Comparison of ENCODE assay signal across 12 mouse cellular contexts in genomic region chr5:113214455-113214854, GRCm38 (mm10). TPM values are rescaled to one million over a fixed set of nuclear protein-coding genes. Genes with fewer than 3 reads are reported as not detected.
DNase-seq lines count a peak whose midpoint lies in the region; ATAC-seq and TF ChIP-seq lines count a peak whose summit lies in the region.
"Had no signal": no experiment of that assay in that cellular context is flagged by ENCODE, and none has a peak within 500 bp of the region (broad histone marks: within the 10 kb centered on the region; RNA-seq: fewer than 3 reads in every experiment).

No protein-coding gene starts in this region.

- H3K4me1 ChIP-seq in heart, embryonic 15.5 days (replicated peaks): peaks cover 22% of the 10 kb centered on the region
- peaks cover 8% of the 10 kb centered on the region; the same call in 1 of the 2 replicates for H3K4me1 ChIP-seq in intestine, postnatal 0 days (replicated peaks; ENCODE audit: control insufficient read depth, insufficient read depth, low read length)
- peaks cover 36% of the 10 kb centered on the region for H3K4me1 ChIP-seq in midbrain, embryonic 10.5 days
- no peaks in the 10 kb centered on the region for H3K4me1 ChIP-seq in thymus, adult 2 months (replicated peaks; ENCODE audit: control insufficient read depth, insufficient read depth, low read length)

- peak; percentile 54 for DNase-seq in adrenal gland, postnatal 10 days
- DNase-seq in adrenal gland, postnatal 4 days (ENCODE audit: low spot score in 2 of 2): no peak
- peak; percentile 98 for DNase-seq in 416B (ENCODE audit: low read depth)
- peak; percentile 80 to 91 for DNase-seq in kidney, postnatal 25 days
- no peak for DNase-seq in midbrain, embryonic 10.5 days (ENCODE audit: low spot score)
- no peak for DNase-seq in thymus, adult 2 months
- DNase-seq: B cell, adult 2 months had no signal

- H3K9me3 ChIP-seq in heart, embryonic 15.5 days (replicated peaks): no peaks in the 10 kb centered on the region
- no peaks in the 10 kb centered on the region for H3K9me3 ChIP-seq in intestine, postnatal 0 days (ENCODE audit: control insufficient read depth)
- H3K9me3 ChIP-seq in midbrain, embryonic 10.5 days (replicated peaks): no peaks in the 10 kb centered on the region
- H3K9me3 ChIP-seq: neural tube, embryonic 13.5 days had no signal

- H3K36me3 ChIP-seq in heart, embryonic 15.5 days: no peaks in the 10 kb centered on the region
- peaks cover 5% of the 10 kb centered on the region; the same call in 1 of the 2 replicates for H3K36me3 ChIP-seq in intestine, postnatal 0 days (ENCODE audit: control insufficient read depth, insufficient read depth)
- H3K36me3 ChIP-seq in midbrain, embryonic 10.5 days: no peaks in the 10 kb centered on the region
- H3K36me3 ChIP-seq in thymus, adult 2 months (ENCODE audit: control insufficient read depth, insufficient read depth, low read length): no peaks in the 10 kb centered on the region
- H3K36me3 ChIP-seq: neural tube, embryonic 13.5 days had no signal

- H3K27ac ChIP-seq in heart, embryonic 15.5 days: 0 out of 2 replicates have a peak overlapping the region, but pooled peaks have one; percentile 27
- H3K27ac ChIP-seq in intestine, postnatal 0 days (ENCODE audit: low read depth, low read length): no peak overlapping the region
- H3K27ac ChIP-seq in midbrain, embryonic 10.5 days (replicated peaks): no peak overlapping the region
- no peak overlapping the region for H3K27ac ChIP-seq in thymus, adult 2 months (ENCODE audit: control insufficient read depth, insufficient read depth, low read length)
- H3K27ac ChIP-seq: neural tube, embryonic 13.5 days had no signal

- TF ChIP-seq CTCF in intestine, postnatal 0 days (IDR thresholded peaks at IDR 0.05; ENCODE audit: low read depth): no peak
- TF ChIP-seq CTCF in thymus, adult 2 months (IDR thresholded peaks at IDR 0.05; ENCODE audit: borderline replicate concordance, control insufficient read depth, extremely low read depth, insufficient read depth, low read length, poor library complexity): no peak

- no peak overlapping the region for H3K4me3 ChIP-seq in heart, embryonic 15.5 days
- H3K4me3 ChIP-seq in intestine, postnatal 0 days (ENCODE audit: low read depth, low read length): no peak overlapping the region
- H3K4me3 ChIP-seq in midbrain, embryonic 10.5 days: no peak overlapping the region
- no peak overlapping the region for H3K4me3 ChIP-seq in thymus, adult 2 months (ENCODE audit: control insufficient read depth, insufficient read depth, low read length)
- H3K4me3 ChIP-seq: neural tube, embryonic 13.5 days had no signal

- 47% methylated on average over 11 of the region's 11 CpGs for whole genome bisulfite sequencing in heart, embryonic 15.5 days
- WGBS in intestine, postnatal 0 days: 51% methylated on average over 11 of the region's 11 CpGs
- 88% methylated on average over 11 of the region's 11 CpGs for WGBS in midbrain, embryonic 10.5 days
- WGBS in thymus, adult 2 months: 53% methylated on average over 11 of the region's 11 CpGs

- H3K27me3 ChIP-seq in heart, embryonic 15.5 days: peaks cover 9% of the 10 kb centered on the region
- no peaks in the 10 kb centered on the region for H3K27me3 ChIP-seq in intestine, postnatal 0 days (replicated peaks; ENCODE audit: control insufficient read depth, insufficient read depth, low read length)
- H3K27me3 ChIP-seq in midbrain, embryonic 10.5 days (ENCODE audit: low read depth, poor library complexity, severe bottlenecking): peaks cover 7% of the 10 kb centered on the region; the same call in 1 of the 2 replicates
- H3K27me3 ChIP-seq in thymus, adult 2 months (ENCODE audit: control insufficient read depth, insufficient read depth, low read length): no peaks in the 10 kb centered on the region

- no peak overlapping the region for H3K9ac ChIP-seq in heart, embryonic 15.5 days
- H3K9ac ChIP-seq in intestine, postnatal 0 days (ENCODE audit: low read depth, low read length): no peak overlapping the region
- H3K9ac ChIP-seq: neural tube, embryonic 13.5 days had no signal

- TF ChIP-seq POLR2A in thymus, adult 2 months (IDR thresholded peaks at IDR 0.05; ENCODE audit: control insufficient read depth, extremely low read depth, insufficient read depth, low read length, poor library complexity): no peak

- H3K4me2 ChIP-seq in heart, embryonic 15.5 days: no peak overlapping the region
- no peak overlapping the region for H3K4me2 ChIP-seq in intestine, postnatal 0 days (replicated peaks; ENCODE audit: low read depth)
- H3K4me2 ChIP-seq: neural tube, embryonic 13.5 days had no signal

- no peak for ATAC-seq in heart, embryonic 15.5 days (replicated peaks; ENCODE audit: insufficient number of reproducible peaks, insufficient read depth, low FRiP score, low read depth)
- no peak for ATAC-seq in intestine, postnatal 0 days

RNA-seq across cellular contexts. Expression of gene 2900026A02Rik, which starts 6.6 kb away (rescaled TPM):
- 10 to 100 TPM; 23.0 to 23.1 TPM for total RNA-seq in adrenal gland, postnatal 10 days (2021)
- total RNA-seq in adrenal gland, postnatal 4 days (2021): 10 to 100 TPM; 21.2 to 23.3 TPM
- 14.1 and 17.4 TPM in 2 replicates for polyA plus RNA-seq in heart, embryonic 15.5 days (2015; fragmentation: Nextera tagmentation; extraction: Ambion mirVana)
- 8.0 and 10.4 TPM in 2 replicates for polyA plus RNA-seq in intestine, postnatal 0 days (2015; fragmentation: Nextera tagmentation; extraction: Ambion mirVana)
- 2.7 and 2.9 TPM in 2 replicates for polyA plus RNA-seq in midbrain, embryonic 10.5 days (2016; fragmentation: Nextera tagmentation; extraction: Ambion mirVana)
- polyA plus RNA-seq in thymus, adult 2 months (2012; rRNA removed): 6.9 and 7.8 TPM in 2 replicates

RNA-seq across cellular contexts. Expression of gene Tmem211, which starts 12.3 kb away (rescaled TPM):
- not detected for total RNA-seq in adrenal gland, postnatal 10 days (2021)
- not detected for total RNA-seq in adrenal gland, postnatal 4 days (2021)
- not detected in 2 replicates for polyA plus RNA-seq in heart, embryonic 15.5 days (2015; fragmentation: Nextera tagmentation; extraction: Ambion mirVana)
- polyA plus RNA-seq in intestine, postnatal 0 days (2015; fragmentation: Nextera tagmentation; extraction: Ambion mirVana): not detected in 2 replicates
- 0.10 TPM in 1 of 2 replicates, not detected in the other for polyA plus RNA-seq in midbrain, embryonic 10.5 days (2016; fragmentation: Nextera tagmentation; extraction: Ambion mirVana)
- 0.10 TPM in 1 of 2 replicates, not detected in the other for polyA plus RNA-seq in thymus, adult 2 months (2012; rRNA removed)
- polyA plus RNA-seq: liver, embryonic 16.5 days; spleen, adult 2 months had no signal

Comparison
In these comparisons a context has a peak if more than half of its experiments do, and no peak if none do; other contexts are left out.
1. DNase-seq: peak in adrenal gland, postnatal 10 days (single experiment), 416B (single experiment) and kidney, postnatal 25 days (2 of 2); none in adrenal gland, postnatal 4 days (0 of 2), midbrain, embryonic 10.5 days (single experiment) and thymus, adult 2 months (single experiment).